Mouse (Mus musculus) megakaryocyte, adult 5-6 weeks (primary cell): Measurements from ENCODE around the gene Zfp420. TPM values are rescaled to one million over a fixed set of nuclear protein-coding genes. Genes with fewer than 3 reads are reported as not detected.
"Not testable (repeated sequence)": the region's sequence is repeated elsewhere in the genome, so short reads cannot be mapped to it uniquely, and the experiment has no call there.

Experiments
- ATAC-seq: 2 replicates; pipeline ENCODE4 v1.8.0; 2016; ENCODE audit warnings: mild to moderate bottlenecking, inconsistent platforms; ENCODE audit not compliant: poor library complexity, severe bottlenecking
- total RNA-seq, 2 experiments: library from RNA; stranded (forward) in 1 of 2; stranded (reverse) in 1 of 2; fragments of 153-499, 151-499 nt in 1 of 2; fragments of 221-1000, 200-1000 nt in 1 of 2; gene quantifications; 2 replicates each; pipeline versions ENCODE4 v1.2.3 to v1.2.4; 2015 to 2017

Gene Zfp420
- total RNA-seq (2015) = 2.0 and 2.2 TPM in 2 replicates
- 1.7 and 3.1 TPM in 2 replicates for total RNA-seq (2017)

GRCm38 (mm10) chr7:29859532-29860517, at the start of gene Zfp420:
Gene Zfp420, plus strand, starts transcription at chr7:29859979.
- ATAC-seq = peak; percentile 100

GRCm38 (mm10) chr7:29812244-29812643, 47.5 kb upstream of the Zfp420 start:
- ATAC-seq = no peak

- ATAC-seq = no peak
Measured at GRCm38 (mm10) chr7:29814381-29814780, 45.4 kb upstream of the Zfp420 start.

- 0 out of 2 replicates have a peak, but pooled peaks have one; percentile 8 for ATAC-seq
Measured at GRCm38 (mm10) chr7:29815061-29815784, 44.6 kb upstream of the Zfp420 start.

GRCm38 (mm10) chr7:29815910-29816429, 43.8 kb upstream of the Zfp420 start, which contains the start of gene Zfp790:
Gene Zfp790, plus strand, starts transcription at chr7:29816114.
- peak; percentile 94 for ATAC-seq

GRCm38 (mm10) chr7:29818619-29819254, 41.0 kb upstream of the Zfp420 start:
- ATAC-seq = peak; percentile 66

GRCm38 (mm10) chr7:29828001-29828400, 31.8 kb upstream of the Zfp420 start:
- no peak for ATAC-seq

- ATAC-seq = no peak
Measured at GRCm38 (mm10) chr7:29829804-29830203, 30.0 kb upstream of the Zfp420 start.

GRCm38 (mm10) chr7:29836816-29837215, 23.0 kb upstream of the Zfp420 start:
- no peak for ATAC-seq

- no peak for ATAC-seq
Measured at GRCm38 (mm10) chr7:29839256-29839655, 20.5 kb upstream of the Zfp420 start.

GRCm38 (mm10) chr7:29842105-29842504, 17.7 kb upstream of the Zfp420 start:
- ATAC-seq = no peak

- ATAC-seq = no peak
Measured at GRCm38 (mm10) chr7:29844616-29845015, 15.2 kb upstream of the Zfp420 start.

- ATAC-seq = no peak
Measured at GRCm38 (mm10) chr7:29852831-29853218, 7.0 kb upstream of the Zfp420 start.

GRCm38 (mm10) chr7:29853219-29853842, 6.4 kb upstream of the Zfp420 start, which contains the start of gene Zfp940:
Gene Zfp940, minus strand, starts transcription at chr7:29853669.
- peak; percentile 99 for ATAC-seq

- no peak for ATAC-seq
Measured at GRCm38 (mm10) chr7:29861660-29862059, 1.9 kb downstream of the Zfp420 start.

GRCm38 (mm10) chr7:29874256-29874655, 14.5 kb downstream of the Zfp420 start:
- no peak for ATAC-seq

- not testable (repeated sequence) for ATAC-seq
Measured at GRCm38 (mm10) chr7:29877561-29877960, 17.8 kb downstream of the Zfp420 start.

- no peak for ATAC-seq
Measured at GRCm38 (mm10) chr7:29880056-29880455, 20.3 kb downstream of the Zfp420 start.

- no peak for ATAC-seq
Measured at GRCm38 (mm10) chr7:29880916-29881315, 21.1 kb downstream of the Zfp420 start.

GRCm38 (mm10) chr7:29890501-29890900, 30.7 kb downstream of the Zfp420 start:
- ATAC-seq = no peak
